Mouse (Mus musculus): ENCODE results near the gene Trim65. TPM values are rescaled to one million over a fixed set of nuclear protein-coding genes. Genes with fewer than 3 reads are reported as not detected.
A peak's percentile ranks its signal among the peaks of the same experiment; 100 is the strongest.

Trim65 gene
- polyA plus RNA-seq, 1 experiment from 2014 or later: 1.9 TPM

DNA sequence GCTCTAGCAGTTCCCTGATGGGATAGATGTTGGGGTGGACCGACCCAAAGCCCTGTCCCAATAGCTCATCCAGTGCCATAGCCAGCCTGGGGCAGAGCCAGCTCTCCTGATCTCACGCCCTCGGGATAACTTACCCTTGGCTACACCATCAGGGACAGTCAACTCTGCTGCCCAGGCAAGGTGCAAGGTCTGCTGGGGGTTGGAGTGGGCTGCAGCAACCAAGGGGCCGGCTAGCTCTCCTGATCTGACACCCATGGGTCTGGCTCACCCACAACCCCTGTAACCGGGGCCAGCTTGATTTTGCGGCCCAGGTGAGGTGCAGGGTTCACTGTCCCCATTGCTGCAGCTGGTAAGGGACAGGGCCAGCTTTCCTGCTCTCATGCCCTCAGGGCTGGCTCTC is 39.3 kb downstream of the Trim65 start:
- H3K4me3 ChIP-seq: 0 out of 2 replicates have a peak overlapping the region, but pooled peaks have one; percentile 17
- H3K27ac ChIP-seq (replicated peaks): no peak overlapping the region
- no peak for DNase-seq (ENCODE audit: low spot score)
- H3K27me3 ChIP-seq (replicated peaks; ENCODE audit: low read depth, poor library complexity, severe bottlenecking): no peaks in the 10 kb centered on the region
- peaks cover 16% of the 10 kb centered on the region for H3K4me1 ChIP-seq
- H3K36me3 ChIP-seq (replicated peaks): no peaks in the 10 kb centered on the region
- 88% methylated on average over 6 of the region's 6 CpGs for WGBS
- peaks cover under 1% of the 10 kb centered on the region; the same call in 1 of the 2 replicates for H3K9me3 ChIP-seq

DNA sequence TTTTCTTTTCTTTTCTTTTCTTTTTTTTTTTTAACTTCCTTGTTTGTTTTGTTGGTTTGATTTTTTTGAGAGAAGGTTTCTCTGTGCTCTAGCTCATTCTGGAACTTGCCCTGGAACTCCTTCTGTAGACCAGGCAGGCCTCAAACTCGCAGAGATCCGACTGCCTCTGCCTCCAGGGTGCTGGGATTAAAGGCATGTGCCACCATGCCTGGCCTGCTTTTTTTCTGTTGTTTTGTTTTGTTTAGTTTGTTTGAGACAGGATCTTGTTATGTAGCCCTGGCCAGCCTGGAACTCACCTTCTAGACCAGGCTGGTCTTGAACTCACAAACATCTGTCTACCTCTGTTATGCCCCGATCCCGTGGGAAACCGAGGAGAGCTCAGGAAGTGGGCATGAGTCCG is 41.4 kb downstream of the Trim65 start:
- WGBS: 91% methylated on average over 6 of the region's 6 CpGs
- Histone ChIP-seq H3K4me1 (peaks cover 31% of the 10 kb centered on the region), H3K36me3 (replicated peaks) (peaks cover 7% of the 10 kb centered on the region; the same call in 1 of the 2 replicates), H3K27me3 (replicated peaks; ENCODE audit: low read depth, poor library complexity, severe bottlenecking) (no peaks in the 10 kb centered on the region), H3K27ac (replicated peaks) (no peak overlapping the region), H3K4me3 (no peak overlapping the region), H3K9me3 (no peaks in the 10 kb centered on the region)
- DNase-seq (ENCODE audit: low spot score): no peak

DNA sequence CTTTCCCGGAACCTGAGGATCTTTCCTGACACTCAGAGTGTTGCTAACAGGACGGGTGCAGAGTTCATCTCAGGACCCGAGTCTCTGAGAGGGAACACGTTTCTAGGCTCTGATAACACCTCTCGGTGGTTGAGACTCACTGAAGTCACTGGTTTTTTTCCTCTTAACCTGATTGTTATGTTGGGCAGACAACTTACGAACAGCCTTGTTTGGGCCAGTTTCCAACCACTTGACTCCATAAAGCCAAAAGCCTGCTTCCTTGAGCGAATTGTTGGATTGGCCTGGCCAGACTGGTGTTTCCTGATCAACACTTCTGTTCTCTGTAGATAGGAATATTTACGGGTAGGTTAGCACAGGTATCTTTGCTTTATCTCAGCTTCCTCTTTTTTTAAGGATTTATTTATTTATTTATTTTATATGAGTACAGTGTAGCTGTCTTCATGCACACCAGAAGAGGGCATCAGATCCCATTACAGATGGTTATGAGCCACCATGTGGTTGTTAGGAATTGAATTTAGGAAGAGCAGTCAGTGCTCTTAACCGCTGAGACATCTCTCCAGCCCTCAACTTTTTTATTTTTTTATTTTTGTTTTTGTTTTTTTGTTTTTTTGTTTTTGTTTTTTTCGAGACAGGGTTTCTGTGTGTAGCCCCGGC is 42.1 kb downstream of the Trim65 start:
- Histone ChIP-seq H3K27me3 (replicated peaks; ENCODE audit: low read depth, poor library complexity, severe bottlenecking) (no peaks in the 10 kb centered on the region), H3K27ac (replicated peaks) (no peak overlapping the region), H3K9me3 (no peaks in the 10 kb centered on the region), H3K4me1 (peaks cover 28% of the 10 kb centered on the region), H3K36me3 (replicated peaks) (peaks cover 14% of the 10 kb centered on the region), H3K4me3 (no peak overlapping the region)
- no peak for DNase-seq (ENCODE audit: low spot score)
- 88% methylated on average over 11 of the region's 11 CpGs for WGBS

DNA sequence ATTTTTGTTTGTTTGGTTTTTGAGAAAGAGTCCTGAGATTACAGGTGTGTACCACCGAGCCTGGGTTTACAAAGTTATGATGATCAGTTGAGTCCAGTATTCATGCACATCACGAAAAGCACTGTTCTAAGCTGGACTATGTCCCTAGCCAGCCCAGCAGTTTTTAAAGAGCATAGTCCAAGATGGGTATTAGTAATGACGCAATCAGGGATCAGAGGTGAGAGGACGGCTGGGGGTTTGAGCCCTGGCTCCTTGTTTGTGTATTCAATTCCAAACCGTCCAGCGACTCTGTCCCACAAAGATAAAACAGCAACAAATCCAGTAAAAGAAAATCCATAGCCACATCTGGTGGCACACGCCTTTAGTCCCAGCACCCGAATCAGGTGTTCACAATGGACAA is 42.7 kb downstream of the Trim65 start:
- Histone ChIP-seq H3K27ac (replicated peaks) (no peak overlapping the region), H3K9me3 (no peaks in the 10 kb centered on the region), H3K4me3 (peak overlapping the region; percentile 68; the same call in 1 of the 2 replicates), H3K36me3 (replicated peaks) (peaks cover 20% of the 10 kb centered on the region), H3K4me1 (peaks cover 27% of the 10 kb centered on the region), H3K27me3 (replicated peaks; ENCODE audit: low read depth, poor library complexity, severe bottlenecking) (no peaks in the 10 kb centered on the region)
- no peak for DNase-seq (ENCODE audit: low spot score)
- 89% methylated on average over 8 of the region's 8 CpGs for WGBS

DNA sequence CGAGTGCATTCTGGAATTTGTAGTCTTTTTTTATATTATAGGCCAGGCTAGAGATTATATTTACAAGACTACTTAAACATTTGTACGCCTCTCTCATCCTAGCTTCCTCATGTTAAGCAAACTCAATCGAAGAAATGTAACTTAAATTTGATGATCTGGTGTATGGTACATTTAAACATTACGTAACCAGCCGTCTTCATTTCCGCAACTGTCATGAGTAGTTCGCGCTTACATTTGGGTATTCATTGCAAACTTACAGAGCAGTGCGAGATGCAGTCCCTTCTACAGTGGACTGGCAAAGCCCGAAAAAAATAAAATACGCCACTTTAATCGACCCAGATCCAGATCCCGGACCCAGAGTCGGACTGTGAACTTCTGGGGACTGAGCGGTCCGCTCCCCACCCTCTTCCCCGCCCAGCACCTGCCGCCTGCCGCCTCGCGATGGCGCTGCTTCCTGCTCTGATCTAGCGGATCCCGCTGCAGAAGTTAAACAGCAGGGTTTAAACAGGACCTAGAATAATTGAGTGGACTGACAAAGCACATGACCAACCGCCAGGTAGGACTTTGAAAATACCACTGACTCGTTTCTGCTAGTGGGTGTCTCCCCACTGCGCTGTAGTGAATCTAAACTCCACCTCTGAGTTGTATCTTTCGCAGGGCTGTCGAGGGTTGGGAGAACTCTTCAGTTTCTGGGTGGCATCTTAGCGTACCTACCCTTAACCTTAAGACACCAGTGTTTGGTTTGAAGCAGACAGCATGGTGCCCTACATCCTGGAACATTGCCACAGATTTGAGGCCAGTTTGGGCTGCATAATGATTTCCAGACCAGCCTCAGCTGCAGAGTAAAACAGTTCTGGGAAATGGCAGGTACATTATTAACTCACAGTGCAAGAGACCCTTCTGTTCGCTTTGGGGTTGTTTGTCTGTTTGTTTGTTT is 43.5 kb downstream of the Trim65 start:
- H3K4me3 ChIP-seq: peak overlapping the region; percentile 68
- no peaks in the 10 kb centered on the region for H3K9me3 ChIP-seq
- peak; percentile 90 for DNase-seq (ENCODE audit: low spot score)
- H3K36me3 ChIP-seq (replicated peaks): peaks cover 27% of the 10 kb centered on the region
- H3K27ac ChIP-seq (replicated peaks): peak overlapping the region; percentile 88
- peaks cover 27% of the 10 kb centered on the region for H3K4me1 ChIP-seq
- 3% methylated on average over 31 of the region's 31 CpGs for WGBS
- H3K27me3 ChIP-seq (replicated peaks; ENCODE audit: low read depth, poor library complexity, severe bottlenecking): no peaks in the 10 kb centered on the region

DNA sequence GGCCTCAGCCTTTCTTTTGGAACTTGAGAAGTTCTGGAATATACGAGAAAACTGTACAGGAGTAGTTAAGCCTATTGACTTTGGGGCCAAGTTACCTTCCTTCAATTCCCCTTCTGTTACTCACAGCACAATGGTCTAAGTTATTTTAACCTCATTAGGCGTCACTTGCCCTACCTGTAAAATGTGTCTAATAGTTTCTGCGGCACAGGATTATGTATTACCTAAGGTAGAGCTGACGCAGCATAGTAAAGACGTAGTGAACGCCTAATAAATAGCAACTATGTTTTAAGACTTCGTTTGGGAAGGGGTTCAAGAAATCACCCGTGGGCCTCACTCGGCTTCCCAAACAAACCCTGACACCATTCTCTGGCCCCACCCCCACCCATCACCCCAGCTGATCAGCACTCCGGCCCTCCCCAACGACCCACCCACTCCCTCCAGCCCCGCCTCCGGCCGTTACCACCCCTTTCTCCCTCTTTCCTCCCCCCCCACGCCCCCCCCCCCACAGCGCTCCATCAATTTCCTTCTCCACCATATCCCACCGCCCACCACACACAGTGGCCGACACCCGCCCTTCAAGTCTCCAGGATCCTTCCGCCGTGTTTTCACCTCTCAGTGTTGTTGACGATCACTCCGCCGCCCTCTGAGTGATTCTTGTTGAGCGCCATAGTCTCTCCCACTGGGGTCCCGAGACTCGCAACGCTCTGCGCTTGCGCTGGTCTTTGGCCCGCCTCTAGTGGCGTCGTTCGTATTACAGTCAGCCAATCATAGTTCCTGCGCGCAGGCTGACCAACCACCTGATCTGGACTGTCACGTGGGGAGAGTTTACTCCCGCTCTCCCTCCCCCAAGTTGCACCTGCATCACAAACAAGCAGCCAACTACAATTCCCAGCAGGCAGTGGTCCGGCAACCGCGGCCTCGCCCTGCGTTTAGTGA is 44.4 kb downstream of the Trim65 start, which contains the start of gene Wbp2:
Wbp2 (minus strand) TSS at position 738 of the 936 bp plus-strand sequence.
- DNase-seq (ENCODE audit: low spot score): peak; percentile 98
- WGBS: 7% methylated on average over 41 of the region's 43 CpGs
- Histone ChIP-seq H3K27me3 (replicated peaks; ENCODE audit: low read depth, poor library complexity, severe bottlenecking) (no peaks in the 10 kb centered on the region), H3K27ac (replicated peaks) (peak within 1 kb of the TSS; percentile 88), H3K4me3 (peak within 1 kb of the TSS; percentile 68), H3K9me3 (no peaks in the 10 kb centered on the region), H3K4me1 (peaks cover 28% of the 10 kb centered on the region), H3K36me3 (replicated peaks) (peaks cover 36% of the 10 kb centered on the region)

DNA sequence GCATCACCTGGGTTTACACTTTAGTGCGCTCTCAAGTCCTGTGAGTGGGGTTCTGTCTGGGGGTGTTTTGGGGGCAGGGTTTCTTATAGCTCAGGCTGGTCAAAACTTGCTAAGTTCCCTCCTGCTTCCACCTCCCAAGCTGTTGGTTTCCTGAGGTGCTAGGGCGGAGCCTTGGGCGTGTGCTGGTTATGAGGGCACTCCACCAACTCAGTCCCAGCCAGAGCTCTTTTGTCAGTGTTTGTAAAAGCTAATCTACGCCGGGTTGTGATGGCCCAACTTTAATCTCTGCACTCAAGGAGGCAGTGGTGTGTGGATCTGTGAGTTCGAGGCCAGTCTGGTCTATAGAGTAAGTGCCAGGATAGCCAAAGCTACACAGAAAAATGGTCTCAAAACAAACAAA is 46.8 kb downstream of the Trim65 start:
- H3K36me3 ChIP-seq (replicated peaks): peaks cover 60% of the 10 kb centered on the region
- H3K4me3 ChIP-seq: no peak overlapping the region
- DNase-seq (ENCODE audit: low spot score): no peak
- no peaks in the 10 kb centered on the region for H3K9me3 ChIP-seq
- 95% methylated on average over 6 of the region's 6 CpGs for WGBS
- H3K27me3 ChIP-seq (replicated peaks; ENCODE audit: low read depth, poor library complexity, severe bottlenecking): no peaks in the 10 kb centered on the region
- no peak overlapping the region for H3K27ac ChIP-seq (replicated peaks)
- H3K4me1 ChIP-seq: peaks cover 48% of the 10 kb centered on the region

DNA sequence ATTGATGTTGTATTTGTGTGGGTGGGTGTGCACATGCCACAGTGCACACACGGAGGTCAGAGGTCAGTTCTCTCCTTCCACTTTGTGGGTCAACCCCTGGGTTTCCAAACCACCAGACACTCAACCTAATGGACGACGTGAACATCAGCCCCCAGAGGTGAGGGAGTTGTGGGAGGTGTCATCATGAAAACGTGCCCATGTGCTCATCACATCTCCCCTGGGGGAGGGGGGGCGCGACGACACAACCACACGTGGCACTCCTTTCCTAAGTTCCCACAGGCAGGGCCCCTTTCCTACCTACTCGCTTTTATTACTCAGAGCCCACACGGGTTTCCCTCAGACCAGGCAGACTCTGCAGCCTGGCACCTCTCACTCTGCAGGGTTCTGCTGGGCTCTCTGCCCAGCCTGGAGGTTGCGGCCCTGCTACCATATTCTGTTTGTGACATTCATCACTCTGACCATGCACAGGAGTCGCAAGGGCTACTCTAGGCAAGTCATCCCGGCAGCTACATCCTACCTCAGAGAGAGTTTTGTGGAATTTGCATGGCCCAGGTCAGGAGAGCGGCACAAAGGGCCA is 47.7 kb downstream of the Trim65 start:
- Histone ChIP-seq H3K27me3 (replicated peaks; ENCODE audit: low read depth, poor library complexity, severe bottlenecking) (no peaks in the 10 kb centered on the region), H3K36me3 (replicated peaks) (peaks cover 66% of the 10 kb centered on the region), H3K4me1 (peaks cover 55% of the 10 kb centered on the region), H3K9me3 (no peaks in the 10 kb centered on the region), H3K4me3 (no peak overlapping the region), H3K27ac (replicated peaks) (no peak overlapping the region)
- DNase-seq (ENCODE audit: low spot score): no peak
- 92% methylated on average over 14 of the region's 14 CpGs for WGBS

DNA sequence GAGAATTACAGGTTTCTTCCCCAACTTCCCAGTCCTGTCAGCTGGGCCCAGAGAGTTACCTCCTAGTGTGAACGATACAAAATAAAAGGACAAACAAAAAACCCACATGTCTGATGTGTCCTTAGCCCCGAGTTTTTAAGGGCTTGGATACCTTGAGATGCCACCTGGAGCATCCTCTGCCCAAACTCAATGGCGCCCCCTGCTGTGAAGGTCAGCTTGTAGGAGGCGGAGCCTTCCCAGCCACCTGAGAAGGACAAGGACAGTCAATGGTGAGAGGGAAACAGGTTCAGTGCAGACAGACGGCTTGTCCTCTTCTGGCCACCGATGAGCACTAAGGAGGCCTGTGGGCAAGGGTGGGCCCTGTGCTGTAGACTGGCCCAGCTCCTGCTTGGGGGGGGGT is 49.8 kb downstream of the Trim65 start:
- 71% methylated on average over 6 of the region's 6 CpGs for WGBS
- Histone ChIP-seq H3K27ac (replicated peaks) (no peak overlapping the region; the same call in 1 of the 2 replicates), H3K27me3 (replicated peaks; ENCODE audit: low read depth, poor library complexity, severe bottlenecking) (no peaks in the 10 kb centered on the region), H3K4me3 (no peak overlapping the region), H3K4me1 (peaks cover 62% of the 10 kb centered on the region), H3K36me3 (replicated peaks) (peaks cover 66% of the 10 kb centered on the region), H3K9me3 (no peaks in the 10 kb centered on the region)
- DNase-seq (ENCODE audit: low spot score): no peak

DNA sequence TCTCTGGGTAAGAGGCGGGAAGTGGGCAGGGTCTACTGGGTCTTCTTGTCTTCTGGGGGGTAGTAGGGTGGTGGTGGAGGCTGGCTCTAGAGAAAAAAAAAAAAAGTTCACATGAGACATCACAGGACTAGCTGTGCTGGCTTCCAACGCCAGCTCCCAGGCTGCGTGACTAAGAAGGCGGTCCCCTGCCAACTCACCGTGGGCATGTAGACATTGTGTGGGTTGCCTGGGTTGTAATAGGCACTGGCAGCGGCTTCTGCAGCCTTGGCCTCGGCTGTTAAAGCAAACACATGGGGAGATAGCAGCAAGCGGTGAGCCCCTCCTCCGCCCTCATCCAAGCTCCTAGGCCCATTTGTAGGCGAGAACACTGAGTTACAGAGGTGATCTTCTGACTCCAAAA is 51.4 kb downstream of the Trim65 start:
- WGBS: 80% methylated on average over 10 of the region's 10 CpGs
- peaks cover 60% of the 10 kb centered on the region for H3K4me1 ChIP-seq
- H3K4me3 ChIP-seq: no peak overlapping the region; the same call in 1 of the 2 replicates
- no peak for DNase-seq (ENCODE audit: low spot score)
- no peaks in the 10 kb centered on the region for H3K27me3 ChIP-seq (replicated peaks; ENCODE audit: low read depth, poor library complexity, severe bottlenecking)
- H3K9me3 ChIP-seq: no peaks in the 10 kb centered on the region
- H3K27ac ChIP-seq (replicated peaks): peak overlapping the region; percentile 76; the same call in 1 of the 2 replicates
- H3K36me3 ChIP-seq (replicated peaks): peaks cover 58% of the 10 kb centered on the region

DNA sequence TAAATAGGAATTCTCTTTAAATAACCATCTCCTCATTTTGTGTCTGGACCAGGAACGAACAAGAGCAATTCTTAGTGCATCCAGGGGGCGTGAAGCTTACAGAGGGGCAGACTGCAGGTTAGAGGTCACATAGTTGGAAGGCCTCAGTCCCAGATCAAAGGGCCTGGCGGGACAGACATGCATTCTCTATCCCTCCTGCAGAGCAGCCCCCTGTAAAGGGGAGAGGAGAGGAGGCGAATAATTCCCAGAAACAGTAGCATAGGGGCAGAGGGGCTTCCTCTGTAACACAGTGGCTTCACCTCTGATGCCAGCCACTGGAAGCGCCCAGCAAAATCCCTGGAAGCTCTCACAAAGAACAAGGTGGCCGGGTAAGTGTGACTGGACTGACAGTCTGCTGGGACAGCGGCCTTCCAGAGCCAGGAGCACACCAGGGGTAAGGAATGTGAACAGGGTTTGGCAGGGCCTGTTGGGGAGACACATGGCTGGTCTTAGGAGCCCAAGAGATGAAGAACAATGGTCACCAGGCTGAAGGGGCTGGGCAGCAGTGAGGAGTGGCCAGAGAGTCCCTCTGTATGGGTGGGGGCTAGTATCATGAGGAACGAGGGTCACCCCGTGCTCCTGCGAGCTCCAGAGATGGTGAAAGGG is 52.1 kb downstream of the Trim65 start:
- peaks cover 51% of the 10 kb centered on the region for H3K36me3 ChIP-seq (replicated peaks)
- peak; percentile 60 for DNase-seq (ENCODE audit: low spot score)

More for the DNA sequence above, 52.1 kb downstream of the Trim65 start:
- 24% methylated on average over 10 of the region's 10 CpGs for WGBS
- no peaks in the 10 kb centered on the region for H3K9me3 ChIP-seq
- no peaks in the 10 kb centered on the region for H3K27me3 ChIP-seq (replicated peaks; ENCODE audit: low read depth, poor library complexity, severe bottlenecking)
- H3K4me1 ChIP-seq: peaks cover 68% of the 10 kb centered on the region
- H3K4me3 ChIP-seq: peak overlapping the region; percentile 53
- peak overlapping the region; percentile 76 for H3K27ac ChIP-seq (replicated peaks)
